Mouse (Mus musculus): ENCODE results near the gene Gga2.

Gga2 gene

GRCm38 (mm10) chr7:121936861-121937630 is 84.0 kb downstream of the Gga2 start:
- no peak for DNase-seq (ENCODE audit: low spot score in 2 of 2)
